Mouse (Mus musculus) C2C12 (cell line): Measurements from ENCODE around the gene Pdgfd.

Experiments
- CEBPB ChIP-seq: IDR thresholded peaks from one replicate; pipeline ENCODE4 v1.6.1; 2011; ENCODE audit warnings: low read depth, mild to moderate bottlenecking, control low read depth, moderate library complexity
- CTCF ChIP-seq: IDR thresholded peaks from one replicate; pipeline ENCODE4 v1.5.1; 2011; ENCODE audit not compliant: control insufficient read depth, insufficient read depth, insufficient read length
- FOSL1 ChIP-seq: IDR thresholded peaks from one replicate; pipeline ENCODE4 v1.8.0; 2011; ENCODE audit warnings: mild to moderate bottlenecking, low read length; ENCODE audit not compliant: poor library complexity, insufficient read depth, severe bottlenecking
- MAX ChIP-seq: IDR thresholded peaks from one replicate; pipeline ENCODE4 v1.6.1; 2011; ENCODE audit warnings: mild to moderate bottlenecking, control low read depth
- MYOD1 ChIP-seq: IDR thresholded peaks from one replicate; pipeline ENCODE4 v1.6.1; 2011; ENCODE audit warnings: low read depth; ENCODE audit not compliant: control insufficient read depth, insufficient read length
- MYOG ChIP-seq: IDR thresholded peaks from one replicate; pipeline ENCODE4 v1.6.1; 2011; ENCODE audit not compliant: control insufficient read depth, insufficient read length; ENCODE audit errors: extremely low read depth
- USF1 ChIP-seq: IDR thresholded peaks from one replicate; pipeline ENCODE4 v1.6.1; 2011; ENCODE audit warnings: low read depth, mild to moderate bottlenecking, control low read depth, moderate library complexity

GRCm38 (mm10) chr9:6344514-6344913 lies 176.1 kb downstream of the Pdgfd start:
- TF ChIP-seq CTCF, result no peak
- TF ChIP-seq USF1, result no peak
- no peak for TF ChIP-seq MYOG
- no peak for TF ChIP-seq MAX
- no peak for TF ChIP-seq CEBPB
- no peak for TF ChIP-seq MYOD1
- no peak for TF ChIP-seq FOSL1
